Mouse (Mus musculus) cerebellum, postnatal 14 days (tissue): ENCODE measurements around the gene Gm49776.

Experiments used
- DNase-seq, 2 experiments: peaks; one replicate each; pipeline ENCODE4 v3.0.0; 2021; ENCODE audit warnings: mixed read lengths in 2 of 2

The Gm49776 gene

GRCm38 (mm10) chr16:18233919-18234670 lies 24.0 kb downstream of the Gm49776 start:
- no peak for DNase-seq

GRCm38 (mm10) chr16:18233451-18233850 lies 24.7 kb downstream of the Gm49776 start:
- no peak for DNase-seq

GRCm38 (mm10) chr16:18231451-18231850 lies 26.7 kb downstream of the Gm49776 start:
- DNase-seq, result no peak

- DNase-seq, result no peak
These were observed 27.1 kb downstream of the Gm49776 start for GRCm38 (mm10) chr16:18231047-18231446.

- no peak for DNase-seq
These were observed 27.5 kb downstream of the Gm49776 start for GRCm38 (mm10) chr16:18230617-18231016.

- DNase-seq, result peak; percentile 70 to 80
These were observed 28.5 kb downstream of the Gm49776 start for GRCm38 (mm10) chr16:18229622-18230021.

GRCm38 (mm10) chr16:18228856-18229255 lies 29.3 kb downstream of the Gm49776 start:
- DNase-seq, result peak; percentile 80 to 84

GRCm38 (mm10) chr16:18227897-18228422 lies 30.2 kb downstream of the Gm49776 start:
- DNase-seq, result peak in 1 of 2 experiments; percentile 13

GRCm38 (mm10) chr16:18227187-18227586 lies 30.9 kb downstream of the Gm49776 start:
- DNase-seq, result peak in 1 of 2 experiments; percentile 11

- peak in 1 of 2 experiments; percentile 4 for DNase-seq
These were observed 35.9 kb downstream of the Gm49776 start for GRCm38 (mm10) chr16:18222188-18222587.

GRCm38 (mm10) chr16:18221543-18221898 lies 36.6 kb downstream of the Gm49776 start:
- DNase-seq, result peak in 1 of 2 experiments; percentile 45

- peak in 1 of 2 experiments; percentile 4 for DNase-seq
These were observed 37.1 kb downstream of the Gm49776 start for GRCm38 (mm10) chr16:18220856-18221542.

- peak in 1 of 2 experiments; percentile 43 for DNase-seq
These were observed 38.1 kb downstream of the Gm49776 start for GRCm38 (mm10) chr16:18220001-18220400.

- DNase-seq, result peak in 1 of 2 experiments; percentile 8
These were observed 39.5 kb downstream of the Gm49776 start for GRCm38 (mm10) chr16:18218580-18218996.

GRCm38 (mm10) chr16:18217579-18217978 lies 40.5 kb downstream of the Gm49776 start, which contains the start of gene Ccdc188:
Gene Ccdc188 (plus strand): TSS chr16:18217879.
- no peak for DNase-seq

GRCm38 (mm10) chr16:18214858-18215257 lies 43.3 kb downstream of the Gm49776 start:
- no peak for DNase-seq

GRCm38 (mm10) chr16:18213689-18214088 lies 44.4 kb downstream of the Gm49776 start:
- peak; percentile 73 to 83 for DNase-seq

- DNase-seq, result peak; percentile 99 to 100
These were observed 46.5 kb downstream of the Gm49776 start for GRCm38 (mm10) chr16:18211417-18212171.

GRCm38 (mm10) chr16:18210701-18211416 lies 47.3 kb downstream of the Gm49776 start:
- peak; percentile 91 to 95 for DNase-seq

- no peak for DNase-seq
These were observed 54.6 kb downstream of the Gm49776 start for GRCm38 (mm10) chr16:18203430-18204091.

- no peak for DNase-seq
These were observed 56.1 kb downstream of the Gm49776 start for GRCm38 (mm10) chr16:18202061-18202460.

- DNase-seq, result no peak
These were observed 56.5 kb downstream of the Gm49776 start for GRCm38 (mm10) chr16:18201620-18202019.
